Mouse (Mus musculus) spleen, adult 2 months (tissue): Measurements from ENCODE around the gene Zbtb8b.

Experiments
- CTCF ChIP-seq: fragments of 200-500 bp; IDR thresholded peaks from 2 replicates; pipeline ENCODE4 v1.5.1; 2011; ENCODE audit warnings: mild to moderate bottlenecking, inconsistent platforms; ENCODE audit not compliant: insufficient read depth, insufficient read length, insufficient replicate concordance; ENCODE audit errors: extremely low read depth
- POLR2A ChIP-seq: fragments of 200-500 bp; IDR thresholded peaks from 2 replicates; pipeline ENCODE4 v1.6.1; 2011; ENCODE audit warnings: low read depth, low read length, inconsistent platforms

DNA sequence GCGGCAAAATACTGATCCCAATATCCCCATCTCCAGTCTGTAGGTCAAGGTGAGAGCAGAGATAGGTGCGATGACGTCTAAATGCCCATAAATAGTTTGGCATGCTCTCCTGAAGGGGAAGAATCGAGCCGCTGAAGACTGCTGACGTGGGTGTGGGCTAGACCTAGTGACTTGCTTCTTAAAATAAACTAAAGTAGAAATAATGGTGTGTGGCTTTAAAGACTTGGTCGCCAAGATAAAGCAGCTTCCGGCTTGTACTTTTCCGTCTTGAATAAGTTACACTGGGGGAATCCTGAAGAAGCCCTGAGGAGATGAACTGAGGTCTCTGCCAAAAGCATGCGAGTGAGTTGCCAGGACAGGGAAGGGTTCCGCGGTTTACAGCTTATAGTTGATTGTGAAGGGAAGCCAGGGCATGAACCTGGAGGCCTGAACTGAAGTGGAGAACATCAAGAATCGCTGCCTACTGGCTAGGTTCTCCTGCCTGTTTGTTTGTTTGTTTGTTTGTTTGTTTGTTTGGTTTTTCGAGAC lies 50.4 kb downstream of the Zbtb8b start:
- TF ChIP-seq CTCF (no peak), POLR2A (no peak)
